Mouse (Mus musculus) stomach, postnatal 0 days (tissue): ENCODE results near the gene 6030468B19Rik.

Source experiments
- CTCF ChIP-seq: IDR thresholded peaks from 2 replicates; pipeline ENCODE4 v1.5.1; 2016; ENCODE audit warnings: antibody characterized with exemption, low read depth, mild to moderate bottlenecking, moderate library complexity
- EP300 ChIP-seq: optimal IDR thresholded peaks from 2 replicates; pipeline ENCODE3; 2016; ENCODE audit warnings: antibody characterized with exemption

DNA sequence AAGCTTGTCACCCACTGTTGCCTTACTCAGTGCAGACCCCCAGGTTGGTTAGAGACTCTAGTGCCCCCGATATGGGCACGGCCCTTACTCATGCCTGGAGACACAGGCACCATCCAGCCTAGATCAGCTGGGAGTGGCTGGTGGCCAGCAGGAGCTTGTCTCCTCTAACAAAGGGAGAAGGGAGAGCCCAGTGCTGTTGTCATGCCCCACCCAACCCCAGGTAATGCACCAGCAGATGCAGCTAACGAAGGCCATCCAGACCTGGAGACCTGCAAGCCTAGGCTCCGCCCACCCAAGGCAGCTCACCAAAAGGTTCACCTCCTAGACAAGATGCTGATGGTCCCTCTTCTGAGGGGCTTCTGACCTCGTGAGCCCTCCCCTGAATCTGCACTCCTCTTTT lies 32.1 kb upstream of the 6030468B19Rik start:
- TF ChIP-seq CTCF (no peak), EP300 (no peak)
